Mouse (Mus musculus) adrenal gland, adult 8-10 months (tissue): ENCODE measurements around the gene Rreb1. TPM values are rescaled to one million over a fixed set of nuclear protein-coding genes. Genes with fewer than 3 reads are reported as not detected.
A peak's percentile ranks its signal among the peaks of the same experiment; 100 is the strongest.

Experiments
- DNase-seq: peaks from one replicate; pipeline ENCODE4 v3.0.0; 2022
- total RNA-seq, 4 experiments: library from RNA; stranded (reverse); gene quantifications; 2 replicates each; pipeline ENCODE4 v1.2.4; 2022

The Rreb1 gene
- total RNA-seq, 4 experiments from 2014 or later = 53.1 to 74.5 (median 62.9) TPM

GRCm38 (mm10) chr13:37981063-37981462, 202.9 kb downstream of the Rreb1 start:
- DNase-seq = no peak

DNA sequence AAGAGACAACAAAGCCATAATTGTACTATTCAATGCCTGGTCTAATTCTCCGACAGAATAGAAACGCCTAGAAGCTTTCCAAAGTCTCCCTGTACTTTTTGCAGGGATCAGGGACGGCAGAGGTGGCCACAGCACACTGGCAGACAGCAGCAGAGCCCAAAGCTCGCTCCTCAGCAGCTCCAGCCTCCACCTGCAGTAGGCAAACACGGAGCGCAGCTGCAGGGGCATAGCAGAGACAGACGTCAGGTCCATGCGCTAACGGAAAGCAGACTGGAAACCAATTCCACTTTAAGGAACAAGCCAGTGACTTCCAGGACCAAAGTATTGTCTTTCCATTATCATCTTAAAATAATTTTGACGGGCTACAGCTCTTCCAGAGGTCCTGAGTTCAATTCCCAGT, 208.0 kb downstream of the Rreb1 start:
- no peak for DNase-seq

DNA sequence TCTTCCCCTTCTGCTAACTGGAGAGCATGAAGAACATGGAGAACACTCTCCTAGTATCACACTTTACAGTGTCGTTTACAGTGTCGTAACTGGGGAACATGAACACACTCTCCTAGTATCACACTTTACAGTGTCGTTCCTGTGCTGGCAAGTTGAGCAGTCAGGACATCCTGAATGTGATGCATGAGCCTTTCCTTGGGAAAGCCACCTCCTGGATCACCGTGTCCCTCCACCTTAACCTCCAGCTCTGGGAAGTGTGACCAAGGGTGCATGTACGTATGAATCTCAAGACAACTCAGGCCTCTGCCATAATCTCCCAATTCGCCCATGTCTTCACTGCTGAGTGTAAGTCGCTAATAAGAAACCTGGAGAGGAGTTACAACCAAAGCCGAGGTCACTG, 211.5 kb downstream of the Rreb1 start:
- no peak for DNase-seq

DNA sequence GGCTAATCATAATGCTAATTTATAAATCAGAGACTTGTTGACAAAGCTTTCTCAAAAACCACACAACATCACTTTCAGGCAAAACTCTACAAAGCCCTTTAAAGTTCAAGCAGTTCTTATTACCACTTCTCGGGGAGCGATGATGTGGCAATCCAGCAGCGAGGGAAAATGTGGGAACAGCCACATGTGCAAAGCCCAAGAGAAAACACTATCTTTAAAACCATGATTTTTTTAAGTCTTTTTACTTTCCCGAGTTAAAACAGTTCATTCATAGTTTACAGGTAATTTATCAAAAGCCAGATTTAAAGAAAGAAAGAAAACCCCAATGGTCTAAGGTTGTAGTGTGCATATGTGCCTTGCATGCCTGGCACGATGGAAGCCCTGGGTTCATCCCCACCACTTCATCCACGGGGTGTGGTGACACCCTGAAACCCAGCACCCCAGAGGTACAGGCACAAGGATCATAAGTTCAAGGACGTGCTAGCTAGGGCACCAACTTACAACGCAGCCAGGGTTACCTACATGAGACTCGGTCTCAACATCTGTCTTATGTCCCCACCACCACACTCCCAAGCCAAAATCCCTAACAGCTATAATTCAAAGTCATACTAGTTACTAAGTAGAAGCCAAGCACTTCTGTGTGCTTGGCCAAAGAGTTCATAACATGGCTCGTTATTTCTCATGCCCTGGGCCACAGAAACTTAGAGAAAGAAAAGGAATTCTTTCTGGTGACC, 214.6 kb downstream of the Rreb1 start:
- DNase-seq = no peak

DNA sequence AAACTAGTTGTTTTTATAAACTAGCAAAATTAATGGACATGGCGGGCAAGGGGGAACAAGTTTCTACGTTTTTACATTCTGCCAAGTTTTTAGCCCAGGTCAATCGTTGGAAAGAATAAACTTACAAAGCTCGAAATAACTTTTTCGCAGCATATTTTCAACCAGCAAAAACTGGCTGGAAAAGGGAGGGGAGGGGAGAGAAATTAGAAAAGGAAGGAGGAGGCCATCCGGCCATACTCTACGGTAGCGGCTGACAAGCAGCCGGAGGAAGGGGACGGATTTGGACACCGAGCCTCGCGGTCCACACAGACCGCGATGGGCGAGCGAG, 215.1 kb downstream of the Rreb1 start:
- no peak for DNase-seq

- peak; percentile 92 for DNase-seq
Measured at GRCm38 (mm10) chr13:37993704-37994404, 215.7 kb downstream of the Rreb1 start, which contains the start of gene Ssr1. Ssr1 (minus strand) TSS chr13:37994217.

DNA sequence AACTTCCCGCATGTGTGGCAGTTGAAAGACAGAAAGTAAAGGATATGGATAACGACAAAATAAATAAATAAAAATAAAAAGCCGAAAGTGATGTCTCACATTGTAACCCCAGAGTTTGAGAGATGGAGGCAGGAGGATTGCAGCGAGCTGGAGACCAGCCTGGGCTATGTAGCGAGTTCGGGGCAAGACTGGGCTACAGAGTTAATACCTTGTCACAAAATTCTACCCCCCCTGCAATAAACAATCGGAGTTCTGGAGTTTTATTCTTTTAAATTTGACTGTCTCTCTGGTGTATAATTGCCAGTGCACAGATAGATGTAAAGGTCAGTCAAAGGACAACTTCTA, 216.2 kb downstream of the Rreb1 start:
- DNase-seq = no peak

DNA sequence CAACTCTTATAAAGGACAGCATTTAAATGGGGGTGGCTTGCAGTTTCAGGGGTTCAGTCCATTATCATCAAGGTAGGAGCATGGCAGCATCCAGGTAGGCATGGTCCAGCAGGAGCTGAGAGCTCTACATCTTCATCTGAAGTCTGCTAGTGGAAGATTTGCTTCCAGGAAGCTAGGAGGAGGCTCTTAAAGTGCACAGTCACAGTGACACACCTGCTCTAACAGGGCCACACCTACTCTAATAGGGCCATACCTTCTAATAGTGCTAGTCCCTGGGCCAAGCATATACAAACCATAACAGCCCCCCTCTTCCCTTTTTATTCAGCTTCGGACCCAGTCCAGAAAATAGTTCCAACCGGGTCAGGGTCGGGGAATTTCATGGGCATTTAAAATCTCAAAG, 221.5 kb downstream of the Rreb1 start:
- DNase-seq = no peak

Other genes starting within 250 kb of the Rreb1 start
- 100 to 1,000 TPM; 154 to 167 (median 160) TPM for gene Ssr1, start 215.8 kb downstream of the Rreb1 start, total RNA-seq